Mouse (Mus musculus): ENCODE data around the gene Meis1. TPM values are rescaled to one million over a fixed set of nuclear protein-coding genes. Genes with fewer than 3 reads are reported as not detected.

Meis1 gene
- polyA plus RNA-seq, 1 experiment from 2014 or later, result 191 TPM

DNA sequence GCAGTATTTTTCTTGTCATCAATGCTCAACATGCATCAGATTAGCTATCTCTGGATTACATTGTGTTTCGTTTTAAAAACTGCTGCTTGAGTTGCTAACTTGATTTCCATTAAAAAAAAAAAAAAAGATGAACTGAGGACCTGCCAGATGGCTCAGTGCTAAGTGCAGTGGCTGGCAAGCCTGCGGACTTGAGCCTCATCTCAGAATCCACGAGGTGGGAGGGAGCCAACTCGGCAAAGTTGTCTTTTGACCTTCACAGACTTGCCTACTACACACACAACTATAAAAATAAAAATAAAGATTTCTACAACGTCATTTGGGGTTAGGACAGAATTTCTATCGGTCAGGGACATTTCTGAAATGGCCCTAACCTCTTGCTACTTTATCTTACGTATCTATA is 62.8 kb downstream of the Meis1 start:
- no peak for ATAC-seq (ENCODE audit: low FRiP score, low read depth)
- H3K27ac ChIP-seq, result no peak overlapping the region
- H3K9ac ChIP-seq, result no peak overlapping the region
- WGBS, result 85% methylated on average over 7 of the region's 7 CpGs
- H3K9me3 ChIP-seq, result no peaks in the 10 kb centered on the region
- H3K27me3 ChIP-seq (replicated peaks), result no peaks in the 10 kb centered on the region
- H3K36me3 ChIP-seq, result no peaks in the 10 kb centered on the region; the same call in 1 of the 2 replicates
- H3K4me2 ChIP-seq (replicated peaks), result no peak overlapping the region
- H3K4me1 ChIP-seq, result peaks cover 12% of the 10 kb centered on the region
- H3K4me3 ChIP-seq, result no peak overlapping the region

DNA sequence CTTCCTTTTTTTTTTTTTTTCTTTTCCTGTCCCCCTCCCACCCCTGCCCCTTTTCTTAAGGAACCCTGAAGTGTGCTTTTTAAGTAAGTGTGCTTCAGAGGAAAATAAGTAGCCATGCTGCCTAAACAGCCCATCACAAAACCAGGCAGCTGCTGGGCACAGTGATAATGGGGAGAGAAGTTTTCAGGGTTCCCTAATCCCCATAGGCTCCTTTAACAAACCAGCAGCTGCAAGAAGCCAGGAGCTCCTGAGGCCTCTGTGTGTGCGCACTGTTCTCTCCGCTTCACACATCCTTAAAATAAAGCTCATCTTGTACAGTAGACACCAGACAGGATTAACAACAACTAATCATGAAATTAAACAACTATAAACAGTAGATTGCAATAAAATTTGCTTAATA is 63.9 kb downstream of the Meis1 start:
- Histone ChIP-seq H3K9ac (no peak overlapping the region), H3K36me3 (peaks cover 4% of the 10 kb centered on the region; the same call in 1 of the 2 replicates), H3K9me3 (no peaks in the 10 kb centered on the region), H3K27me3 (replicated peaks) (no peaks in the 10 kb centered on the region), H3K4me1 (peaks cover 17% of the 10 kb centered on the region), H3K4me2 (replicated peaks) (no peak overlapping the region), H3K27ac (no peak overlapping the region), H3K4me3 (no peak overlapping the region)
- no peak for ATAC-seq (ENCODE audit: low FRiP score, low read depth)
- 76% methylated on average over 2 of the region's 2 CpGs for WGBS

DNA sequence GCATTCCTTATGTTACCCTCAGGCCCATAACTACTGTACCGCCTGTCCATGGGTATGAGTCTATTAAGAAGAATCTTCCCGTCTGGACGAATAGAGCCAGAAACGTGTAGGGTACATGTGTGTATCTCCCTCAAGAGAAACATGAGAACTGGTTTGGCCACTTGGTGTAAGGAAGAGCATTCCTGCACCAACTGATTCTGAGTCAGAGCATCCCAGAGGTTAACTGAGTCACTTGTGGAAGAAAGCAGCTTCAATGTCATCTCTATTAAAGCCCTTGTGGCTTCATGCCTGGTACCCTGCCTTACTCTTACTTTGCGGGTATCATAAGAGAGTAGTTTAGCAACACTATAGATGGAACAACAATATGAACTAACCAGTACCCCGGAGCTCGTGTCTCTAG is 64.9 kb downstream of the Meis1 start:
- Histone ChIP-seq H3K4me3 (no peak overlapping the region), H3K36me3 (peaks cover 4% of the 10 kb centered on the region; the same call in 1 of the 2 replicates), H3K27me3 (replicated peaks) (no peaks in the 10 kb centered on the region), H3K9me3 (no peaks in the 10 kb centered on the region), H3K9ac (no peak overlapping the region), H3K4me2 (replicated peaks) (no peak overlapping the region), H3K4me1 (peaks cover 18% of the 10 kb centered on the region), H3K27ac (no peak overlapping the region)
- ATAC-seq (ENCODE audit: low FRiP score, low read depth), result no peak
- WGBS, result 88% methylated on average over 7 of the region's 7 CpGs

DNA sequence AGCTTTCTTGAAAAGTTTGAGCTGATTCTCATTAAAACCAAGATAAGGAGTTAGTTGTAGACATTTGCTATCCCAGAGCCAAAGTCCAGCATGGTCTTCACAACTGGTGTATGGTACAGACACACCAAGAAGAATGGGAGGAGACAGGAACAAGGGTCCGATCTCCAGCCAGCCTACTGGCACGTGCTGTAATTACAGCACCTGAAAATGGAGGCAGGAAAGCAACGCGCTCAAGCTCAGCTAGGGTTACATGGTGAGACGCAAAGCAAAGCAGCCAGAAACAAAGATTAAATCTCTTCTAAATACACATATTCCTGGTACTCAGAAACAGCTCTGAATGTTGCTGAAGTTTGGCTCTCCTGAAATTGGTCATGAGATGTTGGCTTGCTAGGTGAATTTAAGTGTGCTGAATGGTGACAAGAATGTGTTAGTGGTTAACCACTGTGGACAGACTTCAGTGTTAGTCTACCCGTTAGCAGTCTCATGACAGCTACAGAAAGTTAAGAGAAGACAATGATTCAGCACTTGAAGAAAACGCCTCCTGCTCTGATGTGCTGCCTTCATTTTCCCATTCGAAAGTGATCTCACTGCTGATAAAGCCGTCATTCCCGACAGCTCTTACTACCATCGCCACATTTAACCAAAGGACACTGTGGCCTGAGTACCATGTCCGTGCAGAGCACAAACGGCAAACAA is 70.0 kb downstream of the Meis1 start:
- no peak overlapping the region for H3K4me2 ChIP-seq (replicated peaks)
- H3K27ac ChIP-seq, result no peak overlapping the region
- no peak overlapping the region for H3K9ac ChIP-seq
- 88% methylated on average over 13 of the region's 13 CpGs for WGBS
- no peaks in the 10 kb centered on the region for H3K27me3 ChIP-seq (replicated peaks)
- peaks cover 44% of the 10 kb centered on the region for H3K4me1 ChIP-seq
- no peak overlapping the region for H3K4me3 ChIP-seq
- no peak for ATAC-seq (ENCODE audit: low FRiP score, low read depth)
- H3K36me3 ChIP-seq, result peaks cover 4% of the 10 kb centered on the region; the same call in 1 of the 2 replicates
- no peaks in the 10 kb centered on the region for H3K9me3 ChIP-seq

DNA sequence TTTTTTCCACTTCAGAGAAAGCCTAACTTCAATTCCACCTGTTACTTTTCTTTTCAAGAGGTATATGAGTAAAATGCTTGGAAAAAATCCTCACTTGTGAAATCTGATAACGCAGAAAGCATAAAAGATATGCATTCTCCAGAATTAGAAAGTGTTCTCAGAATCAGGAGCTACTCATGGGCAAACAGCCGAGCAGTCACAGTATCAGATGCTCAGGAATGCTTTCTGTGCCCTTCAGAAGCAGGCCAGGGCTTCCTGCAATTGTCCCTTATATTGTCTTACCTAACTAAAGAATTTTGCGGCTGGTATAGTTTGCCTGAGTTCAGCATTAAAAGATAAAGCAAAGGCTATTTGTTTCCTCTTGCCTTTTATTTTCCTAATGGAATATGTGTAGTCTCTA is 71.4 kb downstream of the Meis1 start:
- Histone ChIP-seq H3K27me3 (replicated peaks) (no peaks in the 10 kb centered on the region), H3K27ac (no peak overlapping the region), H3K9ac (no peak overlapping the region), H3K4me3 (no peak overlapping the region), H3K4me1 (peaks cover 49% of the 10 kb centered on the region), H3K9me3 (no peaks in the 10 kb centered on the region), H3K36me3 (peaks cover 4% of the 10 kb centered on the region; the same call in 1 of the 2 replicates), H3K4me2 (replicated peaks) (no peak overlapping the region)
- WGBS, result 75% methylated on average over 3 of the region's 3 CpGs
- no peak for ATAC-seq (ENCODE audit: low FRiP score, low read depth)

DNA sequence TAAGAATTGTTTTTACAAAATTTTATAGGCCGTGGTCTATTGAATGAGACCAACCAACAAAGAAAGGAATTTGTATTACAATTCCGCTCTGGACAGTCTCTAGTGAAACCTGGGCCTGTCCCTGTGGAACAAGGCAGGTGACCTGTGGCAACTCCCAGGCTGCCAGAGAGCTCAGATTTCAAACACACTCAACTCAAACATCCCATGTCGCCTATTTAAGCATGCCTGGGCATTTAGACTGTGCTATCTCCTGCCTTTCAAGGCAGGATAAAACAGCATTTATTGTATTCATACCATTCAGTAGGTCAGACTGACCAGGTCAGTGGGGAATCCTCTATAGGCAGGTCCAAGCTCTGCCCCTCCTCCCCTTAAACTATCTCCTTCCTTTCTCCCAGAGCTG is 73.0 kb downstream of the Meis1 start:
- Histone ChIP-seq H3K27ac (no peak overlapping the region), H3K9me3 (no peaks in the 10 kb centered on the region), H3K27me3 (replicated peaks) (no peaks in the 10 kb centered on the region), H3K4me2 (replicated peaks) (no peak overlapping the region), H3K9ac (no peak overlapping the region), H3K4me1 (peaks cover 58% of the 10 kb centered on the region), H3K4me3 (no peak overlapping the region), H3K36me3 (peaks cover 4% of the 10 kb centered on the region; the same call in 1 of the 2 replicates)
- WGBS, result 46% methylated on average over 3 of the region's 3 CpGs
- no peak for ATAC-seq (ENCODE audit: low FRiP score, low read depth)

DNA sequence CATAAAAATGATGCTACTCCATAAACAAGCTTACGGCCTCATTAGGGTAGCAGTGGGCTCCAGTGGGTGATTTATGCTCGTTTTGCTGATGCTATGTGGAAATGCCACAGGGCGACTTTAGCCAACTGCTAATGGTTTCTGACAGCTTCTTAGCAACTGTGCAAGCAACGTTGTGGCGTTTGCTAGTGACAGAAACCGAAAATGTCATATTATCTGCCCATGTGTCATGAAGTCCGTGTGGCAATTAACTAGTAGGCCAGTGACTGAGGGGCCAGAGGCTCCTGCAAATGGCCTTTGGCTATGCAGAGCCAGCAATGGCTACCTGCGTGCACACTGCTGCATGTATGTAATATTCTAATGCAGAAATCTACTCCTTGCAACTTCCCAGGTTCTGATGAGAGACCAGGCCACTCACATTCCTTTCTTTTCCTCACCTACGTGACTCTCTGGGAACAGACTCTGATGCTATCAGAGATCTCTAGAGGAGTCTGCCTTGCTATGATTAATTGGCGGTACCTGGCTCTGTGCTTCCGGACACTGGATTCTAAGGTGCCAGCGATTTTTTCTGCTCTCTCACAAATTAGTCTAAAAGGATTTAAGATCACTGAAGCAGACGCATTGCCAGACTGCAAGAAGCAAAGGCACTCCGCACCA is 73.7 kb downstream of the Meis1 start:
- 59% methylated on average over 14 of the region's 14 CpGs for WGBS
- peaks cover 59% of the 10 kb centered on the region for H3K4me1 ChIP-seq
- no peak overlapping the region for H3K4me3 ChIP-seq
- H3K9ac ChIP-seq, result no peak overlapping the region
- no peaks in the 10 kb centered on the region for H3K9me3 ChIP-seq
- no peaks in the 10 kb centered on the region for H3K36me3 ChIP-seq
- ATAC-seq (ENCODE audit: low FRiP score, low read depth), result no peak
- no peak overlapping the region for H3K4me2 ChIP-seq (replicated peaks)
- H3K27me3 ChIP-seq (replicated peaks), result no peaks in the 10 kb centered on the region
- no peak overlapping the region for H3K27ac ChIP-seq

DNA sequence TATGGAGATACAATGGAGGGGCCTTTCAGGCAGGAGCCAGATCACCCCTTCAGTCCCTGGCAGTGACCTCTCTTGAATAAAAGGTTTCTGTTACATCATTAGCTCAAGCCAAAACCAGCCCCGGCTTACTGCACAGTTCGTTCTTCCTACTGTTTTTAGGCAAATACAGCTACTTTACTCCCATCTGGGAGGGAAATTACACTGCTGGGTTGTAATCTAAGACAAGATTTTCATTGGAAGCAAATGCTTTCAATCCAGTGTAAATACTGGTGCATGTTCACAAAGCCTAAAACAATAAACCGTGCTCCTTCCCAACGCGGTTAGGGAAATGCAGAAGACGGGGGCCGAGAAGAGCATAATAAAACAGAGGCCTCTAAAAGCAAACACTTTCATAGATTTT is 74.6 kb downstream of the Meis1 start:
- H3K4me2 ChIP-seq (replicated peaks), result no peak overlapping the region
- 60% methylated on average over 7 of the region's 7 CpGs for WGBS
- H3K36me3 ChIP-seq, result no peaks in the 10 kb centered on the region
- ATAC-seq (ENCODE audit: low FRiP score, low read depth), result no peak
- no peak overlapping the region for H3K9ac ChIP-seq
- no peaks in the 10 kb centered on the region for H3K9me3 ChIP-seq
- H3K27me3 ChIP-seq (replicated peaks), result no peaks in the 10 kb centered on the region
- no peak overlapping the region for H3K27ac ChIP-seq
- H3K4me1 ChIP-seq, result peaks cover 62% of the 10 kb centered on the region
- no peak overlapping the region for H3K4me3 ChIP-seq

DNA sequence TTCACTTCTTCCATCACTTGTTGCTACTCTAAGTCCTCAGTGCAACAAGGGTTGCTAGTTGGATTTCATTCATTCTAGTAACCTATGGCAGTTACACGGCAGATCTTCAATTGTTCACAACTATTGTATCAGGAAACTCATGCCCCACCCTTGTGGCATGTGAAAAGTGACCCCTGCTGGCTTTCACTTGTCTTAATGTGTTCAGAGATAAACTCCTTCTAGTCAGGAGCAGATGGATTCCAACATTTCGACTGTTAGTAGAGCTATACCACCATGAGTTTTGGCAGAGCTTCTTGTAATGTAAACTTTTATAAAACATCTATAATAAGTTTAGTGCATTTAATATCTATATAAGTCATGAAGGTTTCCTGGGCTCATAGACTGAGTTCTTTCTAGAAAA is 75.8 kb downstream of the Meis1 start:
- no peaks in the 10 kb centered on the region for H3K27me3 ChIP-seq (replicated peaks)
- H3K36me3 ChIP-seq, result no peaks in the 10 kb centered on the region
- ATAC-seq (ENCODE audit: low FRiP score, low read depth), result no peak
- H3K27ac ChIP-seq, result no peak overlapping the region
- no peak overlapping the region for H3K4me3 ChIP-seq
- H3K4me1 ChIP-seq, result peaks cover 63% of the 10 kb centered on the region
- H3K9ac ChIP-seq, result no peak overlapping the region
- H3K4me2 ChIP-seq (replicated peaks), result no peak overlapping the region
- 65% methylated on average over 2 of the region's 2 CpGs for WGBS
- no peaks in the 10 kb centered on the region for H3K9me3 ChIP-seq

DNA sequence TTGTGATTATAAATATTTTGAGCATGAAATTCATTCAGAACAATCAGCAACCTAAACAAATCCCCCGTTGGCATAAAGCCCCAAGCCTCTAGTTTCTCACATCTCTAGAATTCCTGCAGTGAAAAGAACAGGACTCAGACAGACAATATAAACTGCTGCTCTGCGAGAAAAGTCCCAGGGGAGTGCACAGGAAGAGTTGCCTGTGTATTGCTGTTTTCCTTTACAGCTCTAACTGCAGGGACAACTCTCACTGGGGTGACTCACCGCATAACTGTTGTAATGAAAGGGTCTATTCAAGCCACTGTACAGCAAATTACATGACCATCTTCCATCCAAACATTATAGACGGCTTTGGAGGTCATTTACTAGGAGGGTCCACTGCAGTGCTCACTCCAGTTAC is 77.9 kb downstream of the Meis1 start:
- Histone ChIP-seq H3K4me3 (no peak overlapping the region), H3K4me1 (peaks cover 45% of the 10 kb centered on the region), H3K9ac (no peak overlapping the region), H3K36me3 (0 out of 2 replicates have a peak, but pooled peaks cover 4% of the 10 kb centered on the region), H3K4me2 (replicated peaks) (no peak overlapping the region), H3K27ac (no peak overlapping the region), H3K27me3 (replicated peaks) (no peaks in the 10 kb centered on the region), H3K9me3 (no peaks in the 10 kb centered on the region)
- no peak for ATAC-seq (ENCODE audit: low FRiP score, low read depth)
- WGBS, result 12% methylated on average over 4 of the region's 4 CpGs

DNA sequence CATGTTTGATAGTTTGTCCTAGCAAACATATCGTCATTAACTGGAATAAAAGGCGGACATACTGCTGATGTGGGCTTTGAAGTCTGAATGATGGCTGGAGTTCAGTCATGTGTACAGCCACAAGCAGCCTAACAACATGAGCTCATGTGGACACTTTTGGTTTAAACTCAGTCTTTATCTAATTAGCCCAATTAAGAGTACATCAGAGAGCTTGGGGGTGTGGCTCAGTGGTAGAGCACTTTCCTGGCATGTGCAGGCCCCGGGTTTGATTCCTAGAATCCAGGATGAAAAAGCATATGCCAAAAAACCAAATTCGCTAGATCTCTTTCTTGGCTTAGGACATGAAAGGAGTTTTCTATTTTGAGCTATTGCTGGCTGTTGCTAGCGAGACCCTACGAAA is 83.9 kb downstream of the Meis1 start:
- Histone ChIP-seq H3K36me3 (0 out of 2 replicates have a peak, but pooled peaks cover 4% of the 10 kb centered on the region), H3K9ac (no peak overlapping the region), H3K27me3 (replicated peaks) (no peaks in the 10 kb centered on the region), H3K4me1 (peaks cover 34% of the 10 kb centered on the region), H3K27ac (no peak overlapping the region), H3K4me2 (replicated peaks) (no peak overlapping the region), H3K9me3 (no peaks in the 10 kb centered on the region), H3K4me3 (no peak overlapping the region)
- no peak for ATAC-seq (ENCODE audit: low FRiP score, low read depth)
- WGBS, result 77% methylated on average over 6 of the region's 6 CpGs

DNA sequence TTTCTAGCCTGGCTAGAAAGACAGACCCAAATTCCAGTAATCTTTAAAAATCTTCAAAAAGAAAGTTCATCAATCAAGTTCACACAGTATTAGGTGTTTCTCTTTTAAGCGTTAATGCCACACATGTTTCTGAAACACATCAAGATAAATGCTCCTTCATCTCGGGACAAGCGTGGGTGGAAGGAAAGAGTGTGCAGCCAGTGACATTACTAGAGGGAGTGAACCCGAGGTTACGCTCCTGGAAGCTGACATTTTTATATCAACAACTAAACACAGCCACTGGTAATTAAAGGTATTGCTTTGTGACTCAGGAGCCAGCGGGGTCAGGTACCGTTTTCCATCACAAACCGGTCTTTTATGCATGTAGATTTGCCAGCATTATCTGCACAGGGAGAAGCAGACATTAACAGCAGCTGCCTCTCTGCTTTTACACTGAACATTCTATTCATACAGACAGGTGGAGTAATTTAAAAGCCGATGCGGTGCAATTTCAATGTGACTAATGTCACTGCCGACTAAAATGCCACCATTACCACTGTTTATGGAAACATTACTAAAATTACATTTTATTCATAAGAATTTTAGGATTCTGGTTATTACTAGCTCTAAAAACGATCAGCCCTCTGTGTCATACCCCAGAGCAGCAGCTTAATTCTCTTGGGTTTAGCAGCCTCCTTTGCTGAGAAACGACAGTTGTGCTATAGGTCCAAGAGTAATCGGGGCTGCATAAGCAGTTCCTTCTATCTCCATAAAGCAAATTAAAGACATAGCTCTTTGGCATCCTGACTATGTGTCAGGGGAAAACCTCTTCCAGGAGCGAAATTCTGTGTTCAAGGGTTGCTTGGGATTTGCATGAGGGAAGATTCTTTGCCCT is 87.5 kb downstream of the Meis1 start:
- Histone ChIP-seq H3K4me2 (replicated peaks) (peak overlapping the region; percentile 24), H3K4me3 (no peak overlapping the region), H3K4me1 (peaks cover 43% of the 10 kb centered on the region), H3K27ac (peak overlapping the region; percentile 17; the same call in 1 of the 2 replicates), H3K36me3 (no peaks in the 10 kb centered on the region), H3K27me3 (replicated peaks) (no peaks in the 10 kb centered on the region), H3K9me3 (no peaks in the 10 kb centered on the region), H3K9ac (no peak overlapping the region)
- WGBS, result 40% methylated on average over 15 of the region's 15 CpGs
- 0 out of 2 replicates have a peak, but pooled peaks have one; percentile 22 for ATAC-seq (ENCODE audit: low FRiP score, low read depth)
